Mouse (Mus musculus) adrenal gland, adult (tissue): Measurements from ENCODE around the gene Faim2.

ENCODE experiments used
- DNase-seq, 2 experiments: peaks; one replicate each; pipeline ENCODE4 v3.0.0; 2022 to 2023; ENCODE audit warnings: low spot score in 1 of 2; ENCODE audit not compliant: inconsistent age in 2 of 2

Faim2 gene

GRCm38 (mm10) chr15:99470224-99470761 is 57.7 kb downstream of the Faim2 start:
- peak in 1 of 2 experiments; percentile 43 for DNase-seq

GRCm38 (mm10) chr15:99469736-99470135 is 58.2 kb downstream of the Faim2 start:
- peak in 1 of 2 experiments; percentile 29 for DNase-seq

DNA sequence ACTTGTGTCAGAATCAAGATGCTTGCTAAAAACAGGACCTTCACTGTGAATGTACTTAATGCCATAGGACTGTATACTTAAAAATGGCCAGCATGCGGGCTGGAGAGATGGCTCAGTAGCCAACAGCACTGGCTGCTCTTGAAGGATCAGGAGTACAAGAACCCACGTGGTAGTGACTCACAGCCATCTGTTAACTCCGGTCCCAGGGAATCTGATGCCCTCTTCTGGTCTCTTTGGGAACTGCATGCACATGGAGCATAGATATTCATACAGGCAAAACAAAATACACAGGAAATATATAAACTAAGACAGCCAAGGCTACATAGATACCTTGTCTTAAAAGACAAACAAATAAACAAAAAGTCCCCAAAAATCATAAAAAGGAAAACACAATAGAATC is 58.9 kb downstream of the Faim2 start:
- peak; percentile 86 to 96 for DNase-seq

DNA sequence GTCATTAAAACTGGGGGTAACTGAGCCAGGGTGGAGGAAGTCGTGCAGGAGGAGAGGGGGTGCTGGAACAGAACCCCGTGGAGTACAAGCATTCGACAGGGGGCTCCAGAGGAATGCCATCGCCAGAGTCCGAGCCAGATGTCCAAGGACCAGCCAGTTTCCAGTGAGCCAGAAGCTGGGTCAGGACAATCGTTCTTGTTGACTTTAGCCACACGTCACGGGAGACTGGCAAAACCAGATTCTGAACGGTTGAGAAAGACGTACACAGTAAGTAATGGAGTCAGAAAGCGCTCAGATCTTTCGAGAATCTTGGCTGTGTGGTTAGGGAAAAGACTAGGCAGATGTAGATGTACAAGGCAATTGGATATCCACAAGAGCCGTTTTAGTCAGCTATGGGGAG is 64.8 kb downstream of the Faim2 start:
- DNase-seq, result no peak

GRCm38 (mm10) chr15:99457606-99458401 is 70.2 kb downstream of the Faim2 start, which contains the start of gene Nckap5l:
Gene Nckap5l (minus strand): TSS chr15:99457748.
- peak; percentile 94 to 99 for DNase-seq

- DNase-seq, result peak; percentile 83 to 92
These were observed 70.9 kb downstream of the Faim2 start for GRCm38 (mm10) chr15:99456963-99457605.

- DNase-seq, result no peak
These were observed 71.5 kb downstream of the Faim2 start for GRCm38 (mm10) chr15:99456338-99456962.

GRCm38 (mm10) chr15:99455415-99455814 is 72.5 kb downstream of the Faim2 start:
- DNase-seq, result peak in 1 of 2 experiments; percentile 46

GRCm38 (mm10) chr15:99454585-99455279 is 73.2 kb downstream of the Faim2 start:
- no peak for DNase-seq

- DNase-seq, result peak in 1 of 2 experiments; percentile 50
These were observed 74.6 kb downstream of the Faim2 start for GRCm38 (mm10) chr15:99453153-99453900.

- DNase-seq, result peak; percentile 73 to 92
These were observed 78.1 kb downstream of the Faim2 start for GRCm38 (mm10) chr15:99449751-99450280.

DNA sequence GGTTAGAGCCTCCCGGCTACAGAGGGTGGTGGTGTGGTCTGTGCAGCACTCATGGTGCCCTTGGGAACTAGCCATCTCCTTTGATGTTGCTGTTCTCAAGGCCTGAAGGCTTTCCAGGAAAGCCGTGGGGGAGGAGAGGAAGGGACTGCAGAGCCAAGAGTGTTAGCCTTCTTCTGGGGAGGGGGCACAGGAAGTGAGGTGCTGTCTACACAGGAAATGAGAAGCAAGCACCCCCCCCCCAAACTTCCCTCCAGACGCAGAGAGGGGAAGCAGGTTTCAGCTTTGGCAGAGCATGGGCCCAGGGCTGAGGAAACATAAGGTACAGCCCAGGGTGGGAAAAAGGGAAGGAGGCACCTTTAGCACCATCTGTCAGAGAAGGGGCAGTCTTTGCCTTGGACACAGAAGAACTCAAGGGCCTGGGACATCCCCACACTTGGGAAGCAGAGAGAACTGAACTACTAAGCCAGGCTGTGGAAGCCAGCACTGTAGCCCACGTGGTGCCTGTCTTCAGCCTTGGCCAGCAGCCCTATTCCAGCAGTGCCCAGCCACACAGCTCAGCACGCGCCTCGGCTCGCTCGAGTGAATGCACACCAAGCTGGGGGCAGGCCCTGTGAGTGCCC is 78.7 kb downstream of the Faim2 start:
- DNase-seq, result peak; percentile 86 to 92
